Mouse (Mus musculus) neutrophil, adult 5-6 weeks (primary cell): ENCODE data around the gene Hnrnpf. TPM values are rescaled to one million over a fixed set of nuclear protein-coding genes. Genes with fewer than 3 reads are reported as not detected.

ENCODE experiments used
- ATAC-seq: fragments of 151-379, 151-347 bp; 2 replicates; pipeline ENCODE4 v1.8.0; 2017; ENCODE audit warnings: mild to moderate bottlenecking, moderate TSS enrichment; ENCODE audit not compliant: insufficient number of reproducible peaks, poor library complexity, low FRiP score, severe bottlenecking; ENCODE audit errors: extremely low read depth
- total RNA-seq: library from RNA; stranded (forward); fragments of 200-1000 nt; gene quantifications from 2 replicates; pipeline ENCODE4 v1.2.3, GENCODE M21; 2017

Gene Hnrnpf
- total RNA-seq, 1 experiment from 2014 or later, result 955 TPM

- no peak for ATAC-seq
These were observed 43.8 kb downstream of the Hnrnpf start for GRCm38 (mm10) chr6:117943899-117944298.

DNA sequence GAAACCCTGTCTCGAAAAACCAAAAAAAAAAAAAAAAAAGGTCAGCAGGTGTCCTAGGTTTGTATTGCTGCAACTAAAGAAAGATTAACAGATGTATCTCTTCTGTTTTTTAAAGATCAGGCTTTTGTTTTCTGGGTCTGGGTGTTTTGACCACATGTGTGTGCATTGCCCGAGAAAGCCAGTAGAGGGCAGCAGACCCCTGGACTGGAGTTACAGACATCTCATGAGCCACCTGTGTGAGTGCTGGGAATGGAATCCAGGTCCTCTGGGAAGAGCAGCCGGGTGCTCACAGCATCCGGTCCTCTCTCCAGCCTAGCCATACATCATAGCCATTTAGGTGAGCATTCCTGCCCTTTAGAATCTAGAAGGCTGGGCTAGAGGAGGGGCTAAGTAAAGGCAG, 52.2 kb downstream of the Hnrnpf start:
- no peak for ATAC-seq

GRCm38 (mm10) chr6:117956161-117956560, 56.0 kb downstream of the Hnrnpf start:
- no peak for ATAC-seq

GRCm38 (mm10) chr6:117956851-117957501, 56.9 kb downstream of the Hnrnpf start:
- no peak for ATAC-seq

- ATAC-seq, result no peak
These were observed 63.1 kb downstream of the Hnrnpf start for GRCm38 (mm10) chr6:117963201-117963600.

DNA sequence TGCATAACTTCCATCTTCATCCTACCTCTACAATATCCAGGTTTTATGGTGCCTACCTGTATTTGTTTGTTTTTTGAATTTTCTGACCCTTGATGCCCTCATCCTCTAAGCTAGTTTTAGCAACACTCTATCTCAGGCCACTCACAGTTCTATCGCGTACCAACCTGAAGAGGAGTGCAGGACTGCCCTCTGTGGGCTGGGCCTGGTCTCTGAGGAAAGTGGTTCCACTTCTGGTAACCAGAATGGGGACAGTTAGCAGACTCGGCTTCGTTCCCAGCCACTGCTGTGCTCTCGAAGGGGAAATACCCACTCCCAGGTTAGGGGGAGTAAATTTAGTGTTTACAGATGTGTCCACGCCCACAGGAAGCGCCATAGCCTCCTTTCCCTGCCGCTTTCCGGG, 66.6 kb downstream of the Hnrnpf start:
- no peak for ATAC-seq

Other genes with a start within 250 kb of the Hnrnpf start
- 12.8 and 15.5 TPM in 2 replicates for gene Zfp637, start 59.1 kb upstream of the Hnrnpf start, total RNA-seq
- 0.98 and 1.0 TPM in 2 replicates for gene Zfp239, start 38.2 kb upstream of the Hnrnpf start, total RNA-seq
- gene Fxyd4, start 37.4 kb downstream of the Hnrnpf start, total RNA-seq, result not detected in 2 replicates
- 0.25 and 0.70 TPM in 2 replicates for gene Rasgef1a, start 111.1 kb downstream of the Hnrnpf start, total RNA-seq
- 55.0 and 59.9 TPM in 2 replicates for gene Csgalnact2, start 238.8 kb downstream of the Hnrnpf start, total RNA-seq